Mouse (Mus musculus): ENCODE measurements at regions not wholly inside any gene's neighbourhood (a gene's known extent, or its start where the extent isn't known, plus 50 kb on each side); places are given as distances from the start of the nearest gene placed in this dataset.
A peak's percentile ranks its signal among the peaks of the same experiment; 100 is the strongest.

DNA sequence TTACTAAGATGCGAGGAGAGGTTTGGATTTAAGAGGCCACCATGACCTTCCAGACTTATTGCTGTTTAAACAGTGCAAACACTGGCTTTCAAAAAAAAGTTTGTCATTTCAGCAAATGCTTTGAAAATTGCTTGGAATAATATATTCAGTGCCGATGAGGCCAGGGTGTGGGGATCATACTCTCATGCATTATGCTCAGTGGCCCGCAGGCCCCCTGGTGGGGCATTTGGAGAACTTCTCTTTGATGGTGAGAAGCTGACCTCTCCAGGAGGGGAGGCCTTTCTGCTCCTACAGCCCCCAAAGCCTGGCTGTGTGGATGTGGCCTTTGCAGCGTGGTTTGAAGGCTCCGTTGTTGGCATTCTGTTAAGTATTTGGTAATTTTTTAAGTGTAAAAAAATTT is 138.1 kb upstream of the Pitx1 start:
- 48% methylated on average over 5 of the region's 5 CpGs for WGBS
- Histone ChIP-seq H3K9ac (ENCODE audit: low read depth, low read length) (no peak overlapping the region), H3K4me2 (replicated peaks; ENCODE audit: low read depth, low read length) (no peak overlapping the region), H3K4me3 (ENCODE audit: low read length) (no peak overlapping the region), H3K9me3 (ENCODE audit: control insufficient read depth, low read length) (peaks cover 5% of the 10 kb centered on the region; the same call in 1 of the 2 replicates), H3K4me1 (ENCODE audit: control insufficient read depth, insufficient read depth, low read length) (no peaks in the 10 kb centered on the region), H3K36me3 (ENCODE audit: control insufficient read depth, insufficient read depth, low read length) (no peaks in the 10 kb centered on the region), H3K27ac (ENCODE audit: low read depth, low read length) (no peak overlapping the region), H3K27me3 (ENCODE audit: control insufficient read depth, insufficient read depth, low read length) (0 out of 2 replicates have a peak, but pooled peaks cover 2% of the 10 kb centered on the region)
- ATAC-seq (ENCODE audit: low FRiP score, low TSS enrichment): no peak

DNA sequence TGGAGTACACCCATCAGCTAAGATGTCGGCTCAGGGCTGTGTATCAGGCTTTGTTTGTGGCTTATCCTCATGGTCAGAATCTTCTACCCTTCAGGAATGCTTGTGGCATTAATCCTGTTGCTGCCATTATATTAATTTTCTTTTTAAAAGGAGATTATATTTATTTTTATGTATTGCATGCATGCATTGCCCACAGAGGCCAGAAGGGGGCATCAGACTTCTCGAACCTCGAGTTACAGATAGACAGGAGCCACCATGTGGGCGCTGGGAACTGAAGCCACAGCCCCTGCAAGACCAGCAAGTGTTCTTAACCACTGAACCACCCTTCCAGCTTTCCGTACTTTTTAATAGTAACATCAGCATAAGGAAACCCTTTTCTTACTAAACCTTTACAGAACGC is 134.7 kb upstream of the Pitx1 start:
- Histone ChIP-seq H3K4me1 (ENCODE audit: control insufficient read depth, insufficient read depth, low read length) (no peaks in the 10 kb centered on the region), H3K9ac (ENCODE audit: low read depth, low read length) (no peak overlapping the region), H3K9me3 (ENCODE audit: control insufficient read depth, low read length) (peaks cover 5% of the 10 kb centered on the region; the same call in 1 of the 2 replicates), H3K4me3 (ENCODE audit: low read length) (no peak overlapping the region), H3K36me3 (ENCODE audit: control insufficient read depth, insufficient read depth, low read length) (no peaks in the 10 kb centered on the region), H3K27me3 (ENCODE audit: control insufficient read depth, insufficient read depth, low read length) (peaks cover 4% of the 10 kb centered on the region; the same call in 1 of the 2 replicates), H3K4me2 (replicated peaks; ENCODE audit: low read depth, low read length) (no peak overlapping the region), H3K27ac (ENCODE audit: low read depth, low read length) (no peak overlapping the region)
- 87% methylated on average over 6 of the region's 6 CpGs for WGBS
- ATAC-seq (ENCODE audit: low FRiP score, low TSS enrichment): no peak

DNA sequence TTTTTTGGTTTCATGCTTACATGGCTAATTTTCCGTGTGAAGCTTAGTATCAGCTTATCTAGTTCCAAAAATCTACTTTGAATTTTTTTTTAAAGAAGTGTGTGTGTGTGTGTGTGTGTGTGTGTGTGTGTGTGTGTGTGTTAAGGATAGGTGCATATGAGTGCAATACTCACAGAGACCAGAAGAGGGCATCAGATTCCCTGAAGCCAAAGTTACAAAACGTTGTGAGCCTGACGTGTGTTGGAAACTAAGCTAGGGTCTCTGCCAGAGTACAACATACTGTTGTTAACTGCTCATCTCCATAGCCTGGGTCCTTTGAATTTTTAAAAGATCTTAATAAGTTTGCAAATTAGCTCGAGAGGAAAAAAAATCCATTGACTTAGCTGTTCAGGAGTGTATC is 133.5 kb upstream of the Pitx1 start:
- WGBS: 89% methylated on average over 4 of the region's 4 CpGs
- no peak for ATAC-seq (ENCODE audit: low FRiP score, low TSS enrichment)

DNA sequence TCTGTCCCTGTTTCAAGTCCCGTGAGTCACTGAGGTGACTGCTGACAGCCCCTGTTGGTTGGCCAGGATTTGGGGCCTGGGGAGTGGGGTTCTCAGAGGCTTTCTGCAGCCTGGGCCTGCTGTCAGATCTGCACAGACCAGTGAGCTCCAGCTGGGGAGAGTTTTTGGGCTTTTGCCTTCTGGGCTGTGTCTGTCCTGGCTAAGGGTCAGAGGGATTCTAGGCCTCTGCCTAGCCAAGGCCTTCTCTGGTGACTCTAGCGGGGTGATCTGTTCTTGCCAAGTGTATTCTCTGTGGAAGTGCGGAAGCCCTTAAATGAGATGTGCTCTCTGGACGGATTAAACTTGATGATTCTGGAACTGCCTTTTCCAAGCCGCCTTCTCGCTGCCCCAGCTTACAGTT is 131.2 kb upstream of the Pitx1 start:
- ATAC-seq (ENCODE audit: low FRiP score, low TSS enrichment): no peak
- peaks cover 13% of the 10 kb centered on the region; the same call in 1 of the 2 replicates for H3K27me3 ChIP-seq (ENCODE audit: control insufficient read depth, insufficient read depth, low read length)
- H3K4me2 ChIP-seq (replicated peaks; ENCODE audit: low read depth, low read length): no peak overlapping the region
- no peak overlapping the region for H3K4me3 ChIP-seq (ENCODE audit: low read length)
- peaks cover 5% of the 10 kb centered on the region; the same call in 1 of the 2 replicates for H3K9me3 ChIP-seq (ENCODE audit: control insufficient read depth, low read length)
- no peaks in the 10 kb centered on the region for H3K36me3 ChIP-seq (ENCODE audit: control insufficient read depth, insufficient read depth, low read length)
- no peak overlapping the region for H3K9ac ChIP-seq (ENCODE audit: low read depth, low read length)
- no peak overlapping the region for H3K27ac ChIP-seq (ENCODE audit: low read depth, low read length)
- H3K4me1 ChIP-seq (ENCODE audit: control insufficient read depth, insufficient read depth, low read length): 0 out of 2 replicates have a peak, but pooled peaks cover 5% of the 10 kb centered on the region
- WGBS: 82% methylated on average over 6 of the region's 6 CpGs

More for the DNA sequence above, 133.5 kb upstream of the Pitx1 start:
- Histone ChIP-seq H3K36me3 (ENCODE audit: control insufficient read depth, insufficient read depth, low read length) (no peaks in the 10 kb centered on the region), H3K27ac (ENCODE audit: low read depth, low read length) (no peak overlapping the region), H3K4me1 (ENCODE audit: control insufficient read depth, insufficient read depth, low read length) (no peaks in the 10 kb centered on the region), H3K9me3 (ENCODE audit: control insufficient read depth, low read length) (peaks cover 5% of the 10 kb centered on the region; the same call in 1 of the 2 replicates), H3K4me2 (replicated peaks; ENCODE audit: low read depth, low read length) (no peak overlapping the region), H3K4me3 (ENCODE audit: low read length) (no peak overlapping the region), H3K9ac (ENCODE audit: low read depth, low read length) (no peak overlapping the region), H3K27me3 (ENCODE audit: control insufficient read depth, insufficient read depth, low read length) (peaks cover 10% of the 10 kb centered on the region; the same call in 1 of the 2 replicates)

DNA sequence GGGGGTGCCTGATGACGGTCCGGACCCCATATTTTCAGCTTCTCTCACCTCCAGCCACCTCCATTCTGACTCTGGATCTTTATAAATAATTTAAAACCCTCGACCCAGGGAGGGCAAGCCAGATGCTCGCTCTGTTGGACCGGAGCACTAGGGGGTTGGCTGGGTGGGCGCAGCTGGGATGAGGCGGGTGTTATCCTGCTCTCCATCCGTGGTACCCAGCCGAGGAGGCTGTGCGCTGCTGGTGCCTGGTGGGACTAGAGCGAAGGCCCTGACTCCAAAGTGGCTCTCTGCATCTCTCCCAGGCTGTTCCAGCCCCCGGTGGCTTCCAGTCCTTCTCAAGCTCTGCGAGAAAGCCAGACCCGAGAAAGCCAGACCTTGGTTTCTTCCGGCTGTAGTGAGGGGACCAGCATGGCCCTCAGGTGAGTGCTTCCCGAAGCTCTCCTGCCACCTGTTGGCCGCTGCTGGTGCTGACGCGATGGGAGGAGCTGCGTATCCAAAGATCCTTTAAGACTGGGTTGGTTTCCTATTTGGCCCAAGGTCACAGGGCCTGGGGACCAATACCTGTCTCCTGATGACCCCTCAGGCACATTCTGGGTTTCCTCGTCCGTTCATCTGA is 127.1 kb upstream of the Pitx1 start:
- peak; percentile 87 for ATAC-seq (ENCODE audit: low FRiP score, low TSS enrichment)
- Histone ChIP-seq H3K9me3 (ENCODE audit: control insufficient read depth, low read length) (no peaks in the 10 kb centered on the region), H3K9ac (ENCODE audit: low read depth, low read length) (no peak overlapping the region; the same call in 1 of the 2 replicates), H3K27ac (ENCODE audit: low read depth, low read length) (no peak overlapping the region), H3K4me3 (ENCODE audit: low read length) (peak overlapping the region; percentile 15; the same call in 1 of the 2 replicates), H3K4me2 (replicated peaks; ENCODE audit: low read depth, low read length) (peak overlapping the region; percentile 45), H3K4me1 (ENCODE audit: control insufficient read depth, insufficient read depth, low read length) (0 out of 2 replicates have a peak, but pooled peaks cover 5% of the 10 kb centered on the region), H3K36me3 (ENCODE audit: control insufficient read depth, insufficient read depth, low read length) (no peaks in the 10 kb centered on the region), H3K27me3 (ENCODE audit: control insufficient read depth, insufficient read depth, low read length) (peaks cover 32% of the 10 kb centered on the region; the same call in 1 of the 2 replicates)
- WGBS: 4% methylated on average over 22 of the region's 22 CpGs

DNA sequence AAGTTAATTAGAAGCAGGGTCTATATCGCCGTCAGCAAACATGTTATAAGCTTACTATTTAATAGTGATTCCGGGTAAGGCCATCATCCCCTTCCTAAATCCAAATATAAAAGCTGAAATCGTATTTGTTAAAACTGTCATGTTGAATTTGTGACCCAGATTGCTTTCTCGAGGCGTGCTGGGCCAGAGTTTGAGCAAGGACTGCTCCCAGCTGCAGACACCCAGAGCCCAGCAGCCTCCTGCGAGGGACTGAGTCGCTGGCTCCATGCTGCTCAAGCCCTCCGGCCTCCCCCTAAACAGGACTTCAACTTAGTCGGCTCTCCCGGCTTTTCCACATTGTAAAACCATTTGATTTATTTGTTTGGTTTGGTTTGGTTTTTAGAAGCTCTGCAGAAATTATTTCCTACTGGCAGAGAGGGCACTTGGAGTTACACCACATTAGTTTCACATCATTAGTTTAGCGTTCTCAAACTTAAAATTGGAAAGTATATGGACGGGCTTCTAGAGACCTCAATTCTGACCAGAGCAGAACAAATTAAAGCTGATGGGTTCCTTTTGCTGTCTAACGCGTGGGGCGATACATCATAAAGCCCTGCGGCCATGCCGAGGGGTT is 126.4 kb upstream of the Pitx1 start:
- peak; percentile 41; the same call in 1 of the 2 replicates for ATAC-seq (ENCODE audit: low FRiP score, low TSS enrichment)
- Histone ChIP-seq H3K4me3 (ENCODE audit: low read length) (peak overlapping the region; percentile 15; the same call in 1 of the 2 replicates), H3K27me3 (ENCODE audit: control insufficient read depth, insufficient read depth, low read length) (peaks cover 33% of the 10 kb centered on the region; the same call in 1 of the 2 replicates), H3K27ac (ENCODE audit: low read depth, low read length) (no peak overlapping the region), H3K9me3 (ENCODE audit: control insufficient read depth, low read length) (no peaks in the 10 kb centered on the region), H3K4me2 (replicated peaks; ENCODE audit: low read depth, low read length) (peak overlapping the region; percentile 45), H3K4me1 (ENCODE audit: control insufficient read depth, insufficient read depth, low read length) (0 out of 2 replicates have a peak, but pooled peaks cover 5% of the 10 kb centered on the region), H3K9ac (ENCODE audit: low read depth, low read length) (no peak overlapping the region), H3K36me3 (ENCODE audit: control insufficient read depth, insufficient read depth, low read length) (no peaks in the 10 kb centered on the region)
- WGBS: 5% methylated on average over 18 of the region's 18 CpGs

DNA sequence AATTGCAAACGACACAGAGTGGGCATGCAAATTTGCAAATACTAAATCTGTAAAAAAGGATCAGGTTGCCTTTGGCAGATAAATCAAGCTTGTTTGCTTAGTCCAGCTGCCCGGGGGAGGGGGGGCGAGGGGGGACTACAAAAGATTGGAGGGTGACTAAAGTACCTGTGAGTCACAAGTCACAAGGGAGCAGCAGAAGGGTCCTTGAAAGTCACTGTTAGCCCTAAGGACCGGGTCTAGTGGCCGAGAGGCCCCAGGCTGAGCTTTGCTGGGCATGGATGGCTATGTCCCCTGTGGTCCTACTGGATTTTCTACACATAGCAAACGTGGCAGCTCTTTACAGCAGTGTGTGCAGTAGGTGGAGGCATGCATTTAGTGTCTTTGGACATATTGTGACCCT is 118.4 kb upstream of the Pitx1 start:
- H3K4me1 ChIP-seq (ENCODE audit: control insufficient read depth, insufficient read depth, low read length): no peaks in the 10 kb centered on the region
- peaks cover 16% of the 10 kb centered on the region; the same call in 1 of the 2 replicates for H3K27me3 ChIP-seq (ENCODE audit: control insufficient read depth, insufficient read depth, low read length)
- H3K36me3 ChIP-seq (ENCODE audit: control insufficient read depth, insufficient read depth, low read length): no peaks in the 10 kb centered on the region
- no peak overlapping the region for H3K4me3 ChIP-seq (ENCODE audit: low read length)
- H3K27ac ChIP-seq (ENCODE audit: low read depth, low read length): no peak overlapping the region
- no peak for ATAC-seq (ENCODE audit: low FRiP score, low TSS enrichment)
- no peak overlapping the region for H3K9ac ChIP-seq (ENCODE audit: low read depth, low read length)
- 57% methylated on average over 6 of the region's 6 CpGs for WGBS
- H3K4me2 ChIP-seq (replicated peaks; ENCODE audit: low read depth, low read length): no peak overlapping the region
- H3K9me3 ChIP-seq (ENCODE audit: control insufficient read depth, low read length): no peaks in the 10 kb centered on the region

DNA sequence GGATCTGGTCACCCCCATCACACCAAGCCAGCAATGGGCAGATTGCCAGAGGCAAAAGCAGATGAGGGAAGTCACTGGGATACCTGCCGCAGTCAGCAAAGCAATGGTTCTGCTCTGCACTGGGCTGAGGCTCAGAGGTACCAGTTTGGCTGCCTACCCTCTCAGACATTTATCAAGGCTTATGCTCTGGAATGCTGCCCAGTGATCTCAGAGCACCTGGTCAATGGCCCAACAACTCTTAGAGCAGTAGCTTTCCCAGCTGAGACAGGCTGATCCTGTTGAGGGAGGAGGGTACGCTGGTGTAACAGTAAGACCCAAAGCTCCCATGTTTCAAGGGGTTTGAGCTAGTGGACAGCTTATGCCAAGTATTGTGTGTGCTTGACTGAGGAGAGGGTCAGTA is 117.4 kb upstream of the Pitx1 start:
- Histone ChIP-seq H3K36me3 (ENCODE audit: control insufficient read depth, insufficient read depth, low read length) (no peaks in the 10 kb centered on the region), H3K27me3 (ENCODE audit: control insufficient read depth, insufficient read depth, low read length) (peaks cover 12% of the 10 kb centered on the region; the same call in 1 of the 2 replicates), H3K9ac (ENCODE audit: low read depth, low read length) (no peak overlapping the region), H3K4me2 (replicated peaks; ENCODE audit: low read depth, low read length) (no peak overlapping the region), H3K4me3 (ENCODE audit: low read length) (no peak overlapping the region), H3K4me1 (ENCODE audit: control insufficient read depth, insufficient read depth, low read length) (no peaks in the 10 kb centered on the region), H3K27ac (ENCODE audit: low read depth, low read length) (no peak overlapping the region), H3K9me3 (ENCODE audit: control insufficient read depth, low read length) (no peaks in the 10 kb centered on the region)
- no peak for ATAC-seq (ENCODE audit: low FRiP score, low TSS enrichment)
- 93% methylated on average over 2 of the region's 2 CpGs for WGBS

DNA sequence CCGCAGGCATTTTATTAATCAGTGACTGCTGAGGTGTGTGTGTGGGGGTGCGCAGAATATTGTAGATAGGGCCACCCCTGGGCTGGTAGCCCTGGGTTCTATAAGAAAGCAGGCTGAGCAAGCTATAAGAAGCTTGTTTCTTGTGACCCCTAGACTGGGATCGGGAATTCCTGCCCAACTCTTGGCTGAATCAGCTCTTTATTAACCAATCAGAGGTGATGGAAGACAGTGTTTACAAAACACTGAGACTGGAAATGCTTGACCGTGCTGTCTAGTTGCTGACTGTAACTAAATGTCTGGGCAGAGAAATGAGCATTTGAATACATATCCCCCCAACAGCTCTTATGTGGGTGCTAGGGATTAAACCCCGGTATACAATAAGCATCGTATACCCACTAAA is 114.8 kb upstream of the Pitx1 start:
- no peak for ATAC-seq (ENCODE audit: low FRiP score, low TSS enrichment)

More for the DNA sequence above, 114.8 kb upstream of the Pitx1 start:
- Histone ChIP-seq H3K27ac (ENCODE audit: low read depth, low read length) (no peak overlapping the region), H3K9me3 (ENCODE audit: control insufficient read depth, low read length) (no peaks in the 10 kb centered on the region), H3K4me1 (ENCODE audit: control insufficient read depth, insufficient read depth, low read length) (no peaks in the 10 kb centered on the region), H3K9ac (ENCODE audit: low read depth, low read length) (no peak overlapping the region), H3K4me2 (replicated peaks; ENCODE audit: low read depth, low read length) (no peak overlapping the region), H3K27me3 (ENCODE audit: control insufficient read depth, insufficient read depth, low read length) (no peaks in the 10 kb centered on the region), H3K36me3 (ENCODE audit: control insufficient read depth, insufficient read depth, low read length) (no peaks in the 10 kb centered on the region), H3K4me3 (ENCODE audit: low read length) (no peak overlapping the region)
- WGBS: 88% methylated on average over 6 of the region's 6 CpGs
